Mouse (Mus musculus) ovary, postnatal 14 days (tissue): ENCODE data around the gene Casp1.

Experiments
- DNase-seq: peaks from one replicate; pipeline ENCODE4 v3.0.0; 2022; ENCODE audit warnings: low spot score

The Casp1 gene

GRCm38 (mm10) chr9:5298329-5299131 lies at the start of gene Casp1:
Gene Casp1, plus strand, starts transcription at chr9:5298517.
- DNase-seq = no peak

DNA sequence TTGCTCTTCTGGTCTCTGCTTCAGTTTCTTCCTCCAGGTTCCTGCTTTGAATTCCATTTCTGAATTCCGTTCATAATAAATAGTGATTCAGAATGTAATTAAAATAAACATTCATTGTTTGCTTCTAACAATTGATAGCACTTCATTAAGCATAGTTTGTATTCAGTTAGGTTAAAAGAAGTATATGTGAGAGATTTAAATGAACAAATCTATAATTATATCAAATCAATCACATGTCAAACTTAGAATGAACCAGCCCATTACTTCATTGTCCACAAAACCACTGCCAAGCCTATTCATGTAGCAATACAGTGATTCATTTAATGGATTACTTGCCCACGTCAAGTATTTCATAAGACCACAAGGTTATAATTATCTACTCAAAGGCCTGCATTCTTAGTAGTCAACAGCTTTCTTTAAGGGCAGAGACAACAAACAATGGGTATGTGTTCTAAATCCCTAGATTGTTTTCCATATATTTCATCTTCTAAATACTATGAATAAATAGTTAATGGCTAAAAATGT lies 34.3 kb upstream of the Casp1 start:
- DNase-seq = no peak

DNA sequence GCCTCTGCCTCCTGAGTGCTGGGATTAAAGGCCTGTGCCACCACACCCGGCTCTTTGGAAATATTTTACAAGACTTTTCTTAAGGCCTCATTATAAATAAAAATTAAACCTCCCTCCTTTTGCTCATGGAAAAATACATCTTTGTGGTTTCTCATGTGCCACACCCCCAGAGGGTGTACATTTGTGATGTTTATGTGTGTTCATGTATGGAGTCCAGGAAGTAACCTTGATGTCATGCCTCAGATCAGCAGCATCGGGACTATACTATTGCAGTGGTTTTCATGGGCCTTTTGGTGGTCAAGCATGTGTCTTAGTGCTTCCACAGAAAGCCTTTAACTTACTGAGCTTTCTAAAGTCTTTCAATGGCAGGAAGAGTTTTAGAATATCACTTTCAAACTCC lies 28.0 kb upstream of the Casp1 start:
- no peak for DNase-seq

- no peak for DNase-seq
Observed at GRCm38 (mm10) chr9:5270884-5271283, 27.4 kb upstream of the Casp1 start.

DNA sequence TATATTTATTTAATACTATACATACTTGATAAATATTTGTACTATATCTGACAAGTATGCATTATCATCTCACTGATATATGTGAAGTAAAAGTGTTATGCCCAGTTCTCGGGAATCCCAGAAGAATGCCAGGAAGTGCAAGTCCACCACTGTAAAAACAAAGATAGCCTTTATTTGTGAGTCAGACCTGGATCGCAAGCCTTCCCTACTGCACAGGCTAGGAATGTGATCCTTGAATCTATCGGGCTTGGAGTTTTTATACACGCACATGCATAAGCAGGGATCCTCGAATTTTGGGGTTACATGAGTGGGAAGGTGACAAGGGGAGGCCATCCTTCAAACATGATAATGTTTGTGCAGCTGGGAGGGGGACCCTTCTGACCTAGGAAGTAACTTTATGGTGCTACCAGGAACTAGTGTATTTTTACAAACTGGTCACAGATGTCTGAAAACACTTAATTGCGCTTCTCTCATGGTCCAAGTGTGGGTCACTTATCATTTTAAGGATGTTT lies 26.9 kb upstream of the Casp1 start:
- no peak for DNase-seq

DNA sequence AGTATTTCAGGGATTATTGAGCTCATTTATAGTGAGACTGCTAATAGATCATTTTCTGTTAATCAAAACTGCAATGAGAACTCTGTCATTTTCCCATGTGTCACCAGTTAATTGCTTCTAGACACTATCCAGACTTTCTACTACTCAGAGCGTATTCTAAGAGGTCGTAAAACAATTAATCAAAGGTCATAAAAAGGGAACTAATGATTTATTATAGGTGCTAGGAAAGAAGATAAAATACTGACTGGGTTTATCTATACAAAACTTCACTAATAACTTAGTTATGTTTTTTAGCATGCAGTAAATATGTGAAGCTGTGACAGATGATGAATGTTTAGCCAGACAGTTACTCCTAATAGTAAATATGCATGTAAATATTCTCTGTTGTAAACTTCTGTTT lies 12.2 kb upstream of the Casp1 start:
- no peak for DNase-seq

- no peak for DNase-seq
Observed at GRCm38 (mm10) chr9:5286597-5286996, 11.7 kb upstream of the Casp1 start.

- no peak for DNase-seq
Observed at GRCm38 (mm10) chr9:5296354-5297237, 1.7 kb upstream of the Casp1 start.

- DNase-seq = no peak
Observed at GRCm38 (mm10) chr9:5299132-5299381, 740 bp downstream of the Casp1 start.

GRCm38 (mm10) chr9:5308561-5308960 lies 10.2 kb downstream of the Casp1 start, which contains the start of gene Casp4:
Gene Casp4, plus strand, starts transcription at chr9:5308828.
- DNase-seq = no peak

DNA sequence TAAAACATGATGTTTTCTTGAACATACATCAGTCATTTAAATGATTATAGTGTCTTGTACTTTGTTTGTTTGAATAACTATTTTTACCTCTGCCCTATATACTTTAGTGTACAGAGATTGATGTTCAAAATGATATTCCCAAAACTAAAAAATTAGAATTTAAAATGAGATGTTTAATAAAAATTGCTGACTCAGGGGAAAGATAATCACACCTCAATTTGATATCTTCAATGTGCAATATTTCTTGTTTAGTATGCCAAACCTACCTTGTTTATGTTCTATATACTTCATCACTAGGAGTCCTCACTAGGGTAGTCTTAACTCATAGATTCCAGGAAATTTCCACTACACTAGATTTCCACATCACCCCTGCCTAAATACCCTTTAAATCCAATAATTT lies 11.8 kb downstream of the Casp1 start:
- no peak for DNase-seq

GRCm38 (mm10) chr9:5311435-5311834 lies 13.1 kb downstream of the Casp1 start:
- no peak for DNase-seq

DNA sequence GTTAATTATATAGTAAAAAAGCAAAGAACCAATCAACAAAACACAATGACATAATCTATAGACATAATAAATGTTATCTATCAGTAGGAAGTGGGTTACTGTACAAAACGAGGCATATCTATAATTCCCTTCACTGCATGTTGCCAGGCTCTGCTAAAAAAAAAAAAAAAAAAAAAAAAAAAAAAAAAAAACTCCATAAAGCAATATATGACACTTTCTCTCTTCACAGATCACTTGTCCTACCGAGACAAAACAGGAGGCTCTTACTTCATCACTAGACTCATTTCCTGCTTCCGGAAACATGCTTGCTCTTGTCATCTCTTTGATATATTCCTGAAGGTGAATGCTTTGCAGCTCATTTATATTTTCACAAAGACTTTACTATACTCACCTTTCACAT lies 29.9 kb downstream of the Casp1 start:
- no peak for DNase-seq

GRCm38 (mm10) chr9:5332441-5332840 lies 34.1 kb downstream of the Casp1 start:
- no peak for DNase-seq

DNA sequence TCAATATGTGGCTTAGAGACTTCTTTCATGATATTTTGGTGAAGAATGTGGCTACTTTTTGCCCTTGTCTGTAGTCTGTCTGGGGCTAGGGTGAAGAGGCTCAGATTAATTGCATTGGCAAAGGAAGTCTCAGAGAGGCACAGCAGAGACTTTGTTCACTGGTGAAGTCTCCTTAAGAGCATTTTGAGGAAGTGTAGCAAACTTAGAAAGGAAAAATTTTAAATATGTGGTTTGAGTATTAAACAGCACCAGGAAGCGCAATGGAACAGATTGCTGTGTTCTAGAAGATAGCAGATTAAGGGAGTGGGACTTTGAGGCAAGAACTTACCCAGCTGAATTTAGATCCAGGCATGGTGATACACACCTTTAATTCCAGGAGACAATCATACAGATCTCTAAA lies 35.1 kb downstream of the Casp1 start:
- no peak for DNase-seq

- no peak for DNase-seq
Observed at GRCm38 (mm10) chr9:5343092-5343491, 44.8 kb downstream of the Casp1 start.

GRCm38 (mm10) chr9:5344090-5344489 lies 45.8 kb downstream of the Casp1 start:
- no peak for DNase-seq

GRCm38 (mm10) chr9:5345291-5345898 lies 47.1 kb downstream of the Casp1 start, which contains the start of gene Casp12:
Gene Casp12, plus strand, starts transcription at chr9:5345430.
- peak; percentile 9 for DNase-seq

- DNase-seq = no peak
Observed at GRCm38 (mm10) chr9:5347381-5347780, 49.1 kb downstream of the Casp1 start.

- DNase-seq = no peak
Observed at GRCm38 (mm10) chr9:5353673-5354072, 55.4 kb downstream of the Casp1 start.

GRCm38 (mm10) chr9:5356801-5357200 lies 58.5 kb downstream of the Casp1 start:
- DNase-seq = no peak
